Mouse (Mus musculus): Measurements from ENCODE around the gene 1700037H04Rik. TPM values are rescaled to one million over a fixed set of nuclear protein-coding genes. Genes with fewer than 3 reads are reported as not detected.

Gene 1700037H04Rik
- polyA plus RNA-seq, 1 experiment = 827 TPM

GRCm38 (mm10) chr2:131203816-131204409 is 44.0 kb upstream of the 1700037H04Rik start:
- H3K27ac ChIP-seq (ENCODE audit: control insufficient read depth, insufficient read depth, low read depth, low read length) = no peak overlapping the region
- no peak for TF ChIP-seq CTCF (IDR thresholded peaks at IDR 0.05; ENCODE audit: control insufficient read depth, insufficient read depth, insufficient replicate concordance, low read depth, low read length)
- TF ChIP-seq POLR2A (IDR thresholded peaks at IDR 0.05; ENCODE audit: control insufficient read depth, low read depth, low read length) = no peak
- no peaks in the 10 kb centered on the region for H3K27me3 ChIP-seq (ENCODE audit: control insufficient read depth, insufficient read depth, low read length)
- no peak overlapping the region for H3K4me3 ChIP-seq (ENCODE audit: control insufficient read depth, low read depth, low read length)
- no peaks in the 10 kb centered on the region for H3K4me1 ChIP-seq (ENCODE audit: control insufficient read depth, insufficient read depth, low read length)
- H3K36me3 ChIP-seq (ENCODE audit: control insufficient read depth, insufficient read depth, low read length) = no peaks in the 10 kb centered on the region

- Histone ChIP-seq H3K36me3 (ENCODE audit: control insufficient read depth, insufficient read depth, low read length) (no peaks in the 10 kb centered on the region), H3K4me1 (ENCODE audit: control insufficient read depth, insufficient read depth, low read length) (no peaks in the 10 kb centered on the region), H3K27me3 (ENCODE audit: control insufficient read depth, insufficient read depth, low read length) (no peaks in the 10 kb centered on the region), H3K4me3 (ENCODE audit: control insufficient read depth, low read depth, low read length) (no peak overlapping the region), H3K27ac (ENCODE audit: control insufficient read depth, insufficient read depth, low read depth, low read length) (no peak overlapping the region)
- TF ChIP-seq CTCF (IDR thresholded peaks at IDR 0.05; ENCODE audit: control insufficient read depth, insufficient read depth, insufficient replicate concordance, low read depth, low read length) = no peak
- TF ChIP-seq POLR2A (IDR thresholded peaks at IDR 0.05; ENCODE audit: control insufficient read depth, low read depth, low read length) = no peak
These were observed 41.4 kb upstream of the 1700037H04Rik start for GRCm38 (mm10) chr2:131201262-131201661.

- H3K4me3 ChIP-seq (ENCODE audit: control insufficient read depth, low read depth, low read length) = no peak overlapping the region
These were observed 40.8 kb upstream of the 1700037H04Rik start for GRCm38 (mm10) chr2:131200710-131201109.

GRCm38 (mm10) chr2:131196606-131197316 is 36.9 kb upstream of the 1700037H04Rik start:
- H3K4me1 ChIP-seq (ENCODE audit: control insufficient read depth, insufficient read depth, low read length) = no peaks in the 10 kb centered on the region
- no peaks in the 10 kb centered on the region for H3K27me3 ChIP-seq (ENCODE audit: control insufficient read depth, insufficient read depth, low read length)
- H3K4me3 ChIP-seq (ENCODE audit: control insufficient read depth, low read depth, low read length) = no peak overlapping the region
- TF ChIP-seq POLR2A (IDR thresholded peaks at IDR 0.05; ENCODE audit: control insufficient read depth, low read depth, low read length) (no peak), CTCF (IDR thresholded peaks at IDR 0.05; ENCODE audit: control insufficient read depth, insufficient read depth, insufficient replicate concordance, low read depth, low read length) (no peak)
- no peaks in the 10 kb centered on the region for H3K36me3 ChIP-seq (ENCODE audit: control insufficient read depth, insufficient read depth, low read length)
- H3K27ac ChIP-seq (ENCODE audit: control insufficient read depth, insufficient read depth, low read depth, low read length) = no peak overlapping the region

More at GRCm38 (mm10) chr2:131200710-131201109, 40.8 kb upstream of the 1700037H04Rik start:
- H3K36me3 ChIP-seq (ENCODE audit: control insufficient read depth, insufficient read depth, low read length) = no peaks in the 10 kb centered on the region
- H3K27me3 ChIP-seq (ENCODE audit: control insufficient read depth, insufficient read depth, low read length) = no peaks in the 10 kb centered on the region
- no peaks in the 10 kb centered on the region for H3K4me1 ChIP-seq (ENCODE audit: control insufficient read depth, insufficient read depth, low read length)
- H3K27ac ChIP-seq (ENCODE audit: control insufficient read depth, insufficient read depth, low read depth, low read length) = no peak overlapping the region
- no peak for TF ChIP-seq CTCF (IDR thresholded peaks at IDR 0.05; ENCODE audit: control insufficient read depth, insufficient read depth, insufficient replicate concordance, low read depth, low read length)
- no peak for TF ChIP-seq POLR2A (IDR thresholded peaks at IDR 0.05; ENCODE audit: control insufficient read depth, low read depth, low read length)

- H3K27ac ChIP-seq (ENCODE audit: control insufficient read depth, insufficient read depth, low read depth, low read length) = no peak overlapping the region
These were observed 31.1 kb upstream of the 1700037H04Rik start for GRCm38 (mm10) chr2:131191005-131191390.

GRCm38 (mm10) chr2:131190344-131191004 is 30.6 kb upstream of the 1700037H04Rik start:
- H3K36me3 ChIP-seq (ENCODE audit: control insufficient read depth, insufficient read depth, low read length) = no peaks in the 10 kb centered on the region
- H3K27ac ChIP-seq (ENCODE audit: control insufficient read depth, insufficient read depth, low read depth, low read length) = no peak overlapping the region
- peaks cover 10% of the 10 kb centered on the region for H3K4me1 ChIP-seq (ENCODE audit: control insufficient read depth, insufficient read depth, low read length)

More at GRCm38 (mm10) chr2:131191005-131191390, 31.1 kb upstream of the 1700037H04Rik start:
- no peak overlapping the region for H3K4me3 ChIP-seq (ENCODE audit: control insufficient read depth, low read depth, low read length)
- H3K27me3 ChIP-seq (ENCODE audit: control insufficient read depth, insufficient read depth, low read length) = no peaks in the 10 kb centered on the region
- H3K36me3 ChIP-seq (ENCODE audit: control insufficient read depth, insufficient read depth, low read length) = no peaks in the 10 kb centered on the region
- peaks cover 10% of the 10 kb centered on the region for H3K4me1 ChIP-seq (ENCODE audit: control insufficient read depth, insufficient read depth, low read length)
- TF ChIP-seq POLR2A (IDR thresholded peaks at IDR 0.05; ENCODE audit: control insufficient read depth, low read depth, low read length) (no peak), CTCF (IDR thresholded peaks at IDR 0.05; ENCODE audit: control insufficient read depth, insufficient read depth, insufficient replicate concordance, low read depth, low read length) (no peak)

More at GRCm38 (mm10) chr2:131190344-131191004, 30.6 kb upstream of the 1700037H04Rik start:
- Histone ChIP-seq H3K4me3 (ENCODE audit: control insufficient read depth, low read depth, low read length) (no peak overlapping the region), H3K27me3 (ENCODE audit: control insufficient read depth, insufficient read depth, low read length) (no peaks in the 10 kb centered on the region)
- TF ChIP-seq POLR2A (IDR thresholded peaks at IDR 0.05; ENCODE audit: control insufficient read depth, low read depth, low read length) (no peak), CTCF (IDR thresholded peaks at IDR 0.05; ENCODE audit: control insufficient read depth, insufficient read depth, insufficient replicate concordance, low read depth, low read length) (no peak)
